Mouse (Mus musculus): ENCODE measurements around the gene Atf7ip.

DNA sequence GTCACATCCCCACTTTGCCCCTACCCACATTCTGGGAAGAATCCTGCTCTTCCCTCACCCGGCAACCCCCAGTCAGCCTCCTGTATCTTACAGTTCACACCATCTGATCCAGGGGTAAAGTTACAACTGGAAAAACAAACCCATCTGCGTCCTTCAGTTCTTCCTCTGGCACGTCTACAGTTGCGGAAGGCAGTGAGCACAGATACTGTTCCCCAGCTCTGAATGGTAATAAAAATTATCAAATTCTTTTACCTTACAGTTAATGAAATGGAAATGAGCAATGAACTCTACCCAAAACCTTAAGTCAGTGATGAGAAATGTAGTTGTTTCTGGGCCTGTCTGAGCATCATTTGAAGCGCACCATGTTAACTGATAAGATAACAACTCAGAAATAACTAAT, 38.1 kb upstream of the Atf7ip start:
- no peak for TF ChIP-seq CTCF (IDR thresholded peaks at IDR 0.05; ENCODE audit: low read depth)
- TF ChIP-seq EP300 (optimal IDR thresholded peaks at IDR 0.05), result no peak

Measured in stomach, postnatal 0 days (tissue).